Mouse (Mus musculus): Measurements from ENCODE around the gene Col4a6. TPM values are rescaled to one million over a fixed set of nuclear protein-coding genes. Genes with fewer than 3 reads are reported as not detected.

Gene Col4a6
- total RNA-seq (2021): under 1 TPM; 0.15 to 0.17 TPM
- long read RNA-seq, experiment 1: 0 reads
- long read RNA-seq, experiment 2: 0 reads

DNA sequence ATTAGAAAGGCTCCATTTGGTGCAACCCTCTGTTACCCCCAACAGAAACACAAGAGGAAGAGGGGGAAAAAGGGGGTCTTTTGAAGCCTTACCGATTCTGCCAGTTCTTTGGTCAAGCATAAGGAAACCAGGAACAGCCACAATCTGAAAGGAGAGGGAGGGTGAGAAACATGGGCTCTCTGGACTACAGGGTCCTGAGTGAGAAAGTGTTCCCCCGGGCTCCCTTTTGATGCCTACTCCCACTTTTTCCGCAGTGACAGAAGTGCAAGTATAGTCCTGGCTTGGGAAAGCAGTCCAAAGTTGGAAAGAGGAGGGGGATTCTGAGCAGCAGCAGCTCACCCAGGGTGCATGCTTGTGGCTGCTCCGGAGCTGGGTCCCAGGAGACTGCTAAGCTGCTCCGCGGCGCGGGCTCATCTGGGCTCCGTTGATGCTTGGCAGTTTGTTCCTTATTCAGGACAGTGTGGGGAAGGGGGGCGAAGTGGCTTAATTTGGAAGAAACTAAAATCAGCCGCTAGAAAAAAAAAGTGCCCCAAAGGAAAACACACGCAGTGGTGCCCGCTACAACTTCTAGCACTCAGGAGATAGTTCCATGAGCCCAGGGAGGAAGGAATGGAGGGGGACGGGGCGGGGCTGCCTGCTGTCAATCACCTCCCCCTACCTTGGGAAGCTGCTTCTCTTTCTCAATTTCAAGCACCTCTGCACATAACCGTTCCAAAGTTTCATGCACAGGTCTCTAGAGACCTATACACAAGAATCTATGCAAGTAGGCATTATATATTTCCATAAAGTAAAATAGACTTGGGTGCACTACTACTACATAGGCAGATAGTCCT, at the start of gene Col4a6:
Gene Col4a6, minus strand, starts transcription at position 607 of the 833 bp plus-strand sequence.
- no peak for DNase-seq
- intact Hi-C loops (cut with DNase I): no loop called here

- DNase-seq: no peak
- intact Hi-C loops (cut with DNase I): no loop called here
These were observed 29.2 kb upstream of the Col4a6 start for GRCm38 (mm10) chrX:141503125-141503524.

DNA sequence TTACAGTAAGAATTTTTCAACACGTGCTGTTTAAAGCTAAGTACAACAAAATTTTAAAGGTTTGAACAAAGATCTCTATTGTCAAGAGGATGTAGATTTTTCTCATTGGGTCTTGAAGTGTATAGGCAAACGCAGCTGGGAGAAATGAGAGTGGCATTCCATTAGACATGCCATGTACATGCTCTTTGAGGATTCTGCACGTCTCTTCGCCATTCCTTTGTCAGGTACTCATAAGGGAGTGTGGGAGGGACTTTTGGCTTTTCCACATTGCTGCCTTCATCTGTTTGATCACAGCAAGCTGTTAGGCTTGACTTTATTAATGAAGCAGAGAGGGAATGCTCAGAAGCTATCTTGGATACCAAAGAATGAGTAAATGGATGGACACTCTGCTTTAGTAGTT, 20.7 kb upstream of the Col4a6 start:
- DNase-seq: no peak
- intact Hi-C loops (cut with DNase I): no loop called here

DNA sequence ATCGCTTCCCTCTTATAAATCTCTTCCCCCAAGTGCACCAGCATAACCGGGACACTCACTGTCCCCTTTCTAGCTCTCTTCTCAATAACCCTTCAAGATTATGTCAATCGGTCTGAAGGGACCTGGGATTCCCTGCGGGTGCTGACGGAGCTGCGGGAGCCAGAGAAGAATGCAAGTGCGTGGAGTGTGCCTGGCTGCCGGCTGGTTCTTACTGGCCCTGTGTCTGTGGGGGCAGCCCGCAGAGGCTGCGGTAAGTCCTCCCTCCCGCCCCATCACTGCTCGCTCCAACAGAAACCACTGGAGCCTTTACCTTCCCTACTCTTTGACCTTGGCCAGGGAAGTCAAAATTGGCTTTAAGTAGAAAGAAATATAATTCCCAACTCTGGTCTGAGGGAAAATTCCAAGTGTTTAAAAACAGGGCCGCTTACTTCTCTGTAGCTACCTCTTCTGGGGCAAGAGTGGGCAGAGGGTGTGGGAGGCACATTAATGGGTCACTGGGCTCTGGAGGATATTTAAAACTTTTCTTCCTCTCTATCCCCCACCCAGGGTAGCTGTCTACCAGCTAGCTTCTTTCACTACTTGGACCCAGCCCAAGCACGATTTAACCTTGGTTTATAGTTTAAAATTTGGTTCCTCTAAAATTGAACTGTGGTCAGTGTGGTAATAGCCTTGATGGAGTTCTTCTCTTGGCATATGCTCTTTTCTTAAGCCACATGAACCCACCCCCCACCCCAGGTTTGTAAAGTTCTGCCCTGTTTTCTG, 1.9 kb upstream of the Col4a6 start:
- intact Hi-C loops (cut with DNase I): no loop called here
- peak in 1 of 2 experiments; percentile 9 for DNase-seq

GRCm38 (mm10) chrX:141475110-141475509, 1.2 kb upstream of the Col4a6 start, which contains the start of gene Col4a5:
TSS of gene Col4a5 (plus strand) at chrX:141475385.
- DNase-seq: peak; percentile 11 to 17
- intact Hi-C loops (cut with DNase I): no loop called here

DNA sequence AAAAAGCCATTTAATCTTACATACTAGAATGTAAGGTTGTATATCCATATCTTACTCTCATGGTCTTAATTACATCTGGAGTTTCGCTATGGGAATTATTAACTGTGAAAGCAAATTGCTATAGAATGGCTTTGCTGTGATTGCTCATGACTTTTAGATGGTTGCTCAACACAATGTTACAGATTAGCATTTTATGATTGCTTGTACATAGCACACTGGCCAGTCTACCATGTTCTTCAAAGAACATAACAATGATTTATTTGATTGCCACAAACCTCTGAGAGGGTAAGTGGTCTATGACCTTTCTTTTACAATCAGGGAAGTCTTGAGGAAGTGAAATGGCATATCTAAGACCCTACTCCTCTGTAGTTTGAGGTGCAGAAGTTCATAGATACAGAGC, 25.9 kb downstream of the Col4a6 start:
- intact Hi-C loops (cut with DNase I): no loop called here

GRCm38 (mm10) chrX:141439423-141439822, 34.5 kb downstream of the Col4a6 start:
- no peak for DNase-seq
- intact Hi-C loops (cut with DNase I): no loop called here

More for the DNA sequence above, 25.9 kb downstream of the Col4a6 start:
- DNase-seq: no peak

DNA sequence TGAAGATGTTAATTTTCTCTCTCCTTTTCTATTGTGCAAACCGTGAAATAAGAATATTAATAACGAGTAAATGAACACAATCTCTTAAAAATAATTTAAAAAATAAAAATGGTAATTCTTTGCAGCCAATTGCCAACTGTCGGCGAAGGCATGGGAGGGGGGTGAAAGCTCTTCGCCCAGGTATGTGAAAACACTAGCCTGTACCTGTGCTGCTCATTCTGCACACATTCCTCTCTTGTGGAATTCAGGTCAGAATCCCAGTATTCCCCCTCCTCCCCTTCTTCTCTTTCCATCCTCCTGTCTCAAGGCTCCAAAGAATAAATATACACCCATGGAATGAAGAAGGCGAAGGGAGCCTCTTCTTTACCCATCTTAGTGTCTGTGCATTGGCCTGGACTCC, 37.1 kb downstream of the Col4a6 start:
- intact Hi-C loops (cut with DNase I): no loop called here
- no peak for DNase-seq

- intact Hi-C loops (cut with DNase I): no loop called here
- DNase-seq: no peak
These were observed 58.6 kb downstream of the Col4a6 start for GRCm38 (mm10) chrX:141415318-141415717.

DNA sequence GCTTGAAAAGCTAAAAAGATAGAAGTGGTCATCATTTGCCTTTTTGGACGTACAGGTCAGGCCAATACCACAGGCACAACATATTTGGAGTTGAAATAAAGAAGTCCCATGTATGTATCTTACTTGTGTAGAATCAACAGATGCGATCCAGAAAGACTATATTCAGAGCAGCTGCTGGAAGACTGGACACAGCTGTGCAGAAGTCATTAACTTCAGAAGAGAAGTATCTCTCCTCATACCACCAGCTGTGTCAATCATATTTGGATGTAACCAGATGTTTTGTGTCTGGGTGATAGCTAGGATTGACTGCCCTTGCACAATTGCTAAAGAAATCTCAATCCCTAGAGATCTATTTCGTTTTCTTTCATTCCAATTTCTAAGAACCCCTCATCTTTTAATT, 77.6 kb downstream of the Col4a6 start:
- no peak for DNase-seq
- intact Hi-C loops (cut with DNase I): no loop called here

GRCm38 (mm10) chrX:141385399-141386105, 88.3 kb downstream of the Col4a6 start:
- intact Hi-C loops (cut with DNase I): no loop called here
- DNase-seq: no peak

DNA sequence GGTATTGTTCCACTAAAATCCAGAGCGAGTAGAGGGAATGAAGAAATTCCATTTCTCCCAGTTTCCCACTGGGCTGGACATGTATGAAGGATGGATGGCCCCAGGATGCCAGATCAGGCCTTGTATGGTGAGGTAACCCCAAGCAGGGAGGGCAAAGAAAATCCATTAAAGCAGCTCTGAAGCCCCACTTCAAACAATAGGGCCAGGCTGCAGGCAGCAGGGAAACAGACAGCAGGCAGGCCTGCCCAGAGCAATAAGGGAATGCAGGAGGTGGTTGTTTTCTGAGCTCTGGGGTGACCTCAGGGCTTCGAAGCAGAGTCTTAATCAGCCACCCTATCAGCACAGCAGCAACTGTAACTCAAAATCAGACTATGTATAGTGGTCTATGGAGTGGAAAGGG, 89.2 kb downstream of the Col4a6 start:
- intact Hi-C loops (cut with DNase I): no loop called here
- DNase-seq: no peak

- intact Hi-C loops (cut with DNase I): no loop called here
- DNase-seq: no peak
These were observed 103.6 kb downstream of the Col4a6 start for GRCm38 (mm10) chrX:141370276-141370675.

DNA sequence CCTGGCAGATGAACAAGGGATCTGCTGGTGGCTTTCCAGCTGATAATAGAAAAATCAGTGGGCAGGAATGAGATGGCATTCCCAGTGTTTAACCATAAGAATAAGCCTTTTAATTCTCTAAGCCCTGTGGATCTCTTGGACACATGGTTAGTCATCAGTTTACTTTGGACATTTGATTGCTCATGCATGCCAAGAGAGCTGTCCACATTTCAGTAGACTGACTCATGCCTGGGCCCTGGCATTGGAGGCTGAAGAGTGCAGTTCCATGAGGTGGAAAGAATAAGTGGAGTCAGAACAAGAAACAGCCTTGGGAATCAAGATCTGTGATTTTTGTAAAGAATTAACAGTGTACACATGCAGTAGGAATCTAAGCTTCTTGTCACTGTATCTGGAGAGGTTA, 110.5 kb downstream of the Col4a6 start:
- intact Hi-C loops (cut with DNase I): no loop called here
- peak in 1 of 2 experiments; percentile 6 for DNase-seq

GRCm38 (mm10) chrX:141341417-141341816, 132.5 kb downstream of the Col4a6 start:
- DNase-seq: no peak
- intact Hi-C loops (cut with DNase I): no loop called here

DNA sequence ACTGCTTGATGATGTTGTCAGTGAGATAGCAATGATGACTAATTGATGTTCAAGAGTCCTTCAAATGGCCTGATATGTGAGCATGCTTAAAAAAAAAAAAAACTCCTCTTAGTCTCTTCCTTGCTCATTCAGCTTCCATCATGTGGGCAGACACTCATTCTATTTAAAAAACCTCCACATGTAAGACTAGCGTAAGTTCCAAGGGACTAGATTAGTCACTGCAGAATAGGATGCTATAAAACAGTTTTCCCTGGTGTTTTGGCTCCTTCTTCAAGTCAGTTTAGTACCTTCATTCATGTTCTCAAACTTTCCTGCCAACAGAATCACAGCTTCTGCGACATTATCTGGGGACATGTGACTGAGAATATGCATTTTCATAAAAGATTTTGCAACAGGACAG, 145.8 kb downstream of the Col4a6 start:
- intact Hi-C loops (cut with DNase I): no loop called here
- DNase-seq: no peak

- DNase-seq: peak in 1 of 2 experiments; percentile 5
These were observed 149.7 kb downstream of the Col4a6 start for GRCm38 (mm10) chrX:141324201-141324600.

GRCm38 (mm10) chrX:141316217-141316616, 157.7 kb downstream of the Col4a6 start:
- intact Hi-C loops (cut with DNase I): no loop called here
- DNase-seq: no peak

More at GRCm38 (mm10) chrX:141324201-141324600, 149.7 kb downstream of the Col4a6 start:
- intact Hi-C loops (cut with DNase I): no loop called here

DNA sequence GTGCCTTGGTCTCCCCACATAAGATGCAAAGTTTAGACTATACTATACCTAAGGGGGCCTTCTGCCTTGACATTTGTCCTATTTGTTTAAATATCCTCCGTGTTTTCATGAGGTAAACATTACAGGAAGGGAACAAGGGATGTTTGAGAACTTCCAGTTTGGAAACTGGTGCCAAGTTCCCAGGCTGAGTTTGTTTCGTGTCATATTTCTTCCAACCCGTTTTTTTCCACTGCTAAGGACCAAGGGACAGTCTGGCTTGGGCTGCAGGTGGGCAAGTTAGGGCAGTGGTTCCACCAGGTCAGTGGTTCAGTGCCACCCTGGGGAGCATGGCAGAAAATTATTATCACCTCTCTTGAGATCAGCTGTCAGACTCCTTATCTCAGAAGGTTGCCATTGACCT, 158.1 kb downstream of the Col4a6 start:
- intact Hi-C loops (cut with DNase I): no loop called here
- no peak for DNase-seq

DNA sequence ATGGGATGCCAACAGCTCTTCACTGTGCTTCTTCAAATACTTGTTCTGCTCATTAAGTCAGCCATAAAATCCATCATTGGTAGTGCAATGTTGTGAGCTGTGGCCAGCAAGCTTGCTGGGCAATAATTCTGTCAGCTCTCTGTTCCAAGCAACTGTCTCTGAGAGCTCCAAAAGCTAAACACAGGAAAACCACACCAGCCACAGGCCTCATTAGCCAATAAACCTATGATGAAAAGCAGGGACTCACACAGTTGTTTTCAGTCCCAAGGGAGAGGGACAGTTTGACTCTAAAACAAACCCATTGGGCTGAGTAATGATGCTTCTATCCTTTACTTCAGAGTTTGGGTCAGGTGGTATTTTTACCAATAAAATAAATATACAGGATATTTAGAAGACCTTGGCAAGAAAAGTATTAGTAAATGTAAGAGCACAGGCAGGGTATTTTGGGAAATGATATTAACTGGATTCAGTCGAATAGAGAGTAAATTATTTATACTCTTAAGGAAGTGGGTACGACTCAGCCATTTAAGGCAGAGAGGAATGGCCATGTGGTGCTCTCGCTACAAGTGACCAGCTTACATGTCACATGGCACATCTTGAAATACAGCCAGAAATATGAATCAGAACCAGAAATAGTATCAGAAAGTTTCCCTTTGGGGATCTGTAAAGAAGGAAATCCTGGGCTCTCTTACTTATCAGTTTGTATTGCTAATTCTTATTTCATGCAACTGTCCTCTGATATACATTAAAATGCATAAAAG, 181.0 kb downstream of the Col4a6 start:
- no peak for DNase-seq
- intact Hi-C loops (cut with DNase I): no loop called here
